Mouse (Mus musculus): ENCODE measurements around the gene Gm906. TPM values are rescaled to one million over a fixed set of nuclear protein-coding genes. Genes with fewer than 3 reads are reported as not detected.
"Not testable (repeated sequence)": the region's sequence is repeated elsewhere in the genome, so short reads cannot be mapped to it uniquely, and the experiment has no call there.

Gene Gm906
- polyA plus RNA-seq (2015; fragmentation: Nextera tagmentation; extraction: Ambion mirVana) = not detected in 2 replicates

- DNase-seq (ENCODE audit: low spot score) = not testable (repeated sequence)
These were observed at the start of gene Gm906 for GRCm38 (mm10) chr13:50250208-50250607. TSS of gene Gm906 (minus strand) at chr13:50250308.

GRCm38 (mm10) chr13:50283308-50283707 lies 33.2 kb upstream of the Gm906 start:
- DNase-seq (ENCODE audit: low spot score) = not testable (repeated sequence)

DNA sequence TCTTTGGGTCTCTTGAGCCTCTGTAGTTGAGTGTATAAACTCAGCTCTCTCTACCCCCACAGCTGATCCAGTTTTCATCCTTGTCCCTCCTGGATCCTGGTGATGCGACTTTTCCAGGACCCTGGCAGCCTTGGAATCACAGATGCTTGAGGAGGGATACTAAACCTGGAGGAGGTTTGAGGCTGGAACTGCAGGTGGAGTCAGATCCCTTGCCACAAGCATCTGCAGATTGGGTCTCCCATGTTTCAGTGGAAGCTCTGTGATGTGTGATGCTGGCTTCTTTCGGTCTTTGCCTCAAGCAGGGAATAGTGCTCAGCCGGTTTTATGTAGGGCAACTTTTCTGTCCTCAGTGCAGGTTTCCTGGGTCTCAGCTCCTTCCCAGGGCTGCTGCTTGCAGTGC lies 13.6 kb downstream of the Gm906 start:
- DNase-seq (ENCODE audit: low spot score) = no peak

DNA sequence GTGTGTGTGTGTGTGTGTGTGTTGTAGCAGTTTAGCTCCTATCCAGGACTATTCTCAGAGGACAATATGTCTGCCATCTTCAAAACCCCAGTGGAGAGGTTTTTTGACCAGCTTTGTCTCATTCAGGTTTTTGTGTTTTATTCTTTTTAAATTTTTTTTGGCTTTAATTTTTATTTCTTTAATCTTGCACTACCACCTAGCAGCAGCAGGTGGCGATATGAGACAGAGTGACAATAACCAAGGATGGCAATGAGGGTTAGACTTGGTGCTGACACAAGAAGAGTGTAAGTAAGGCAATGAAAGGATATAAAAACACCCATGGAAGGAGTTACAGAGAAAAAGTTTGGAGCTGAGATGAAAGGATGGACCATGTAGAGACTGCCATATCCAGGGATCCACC lies 38.3 kb downstream of the Gm906 start:
- peak; percentile 3 for DNase-seq (ENCODE audit: low spot score)

- DNase-seq (ENCODE audit: low spot score) = not testable (repeated sequence)
These were observed 39.9 kb downstream of the Gm906 start for GRCm38 (mm10) chr13:50210191-50210590.

DNA sequence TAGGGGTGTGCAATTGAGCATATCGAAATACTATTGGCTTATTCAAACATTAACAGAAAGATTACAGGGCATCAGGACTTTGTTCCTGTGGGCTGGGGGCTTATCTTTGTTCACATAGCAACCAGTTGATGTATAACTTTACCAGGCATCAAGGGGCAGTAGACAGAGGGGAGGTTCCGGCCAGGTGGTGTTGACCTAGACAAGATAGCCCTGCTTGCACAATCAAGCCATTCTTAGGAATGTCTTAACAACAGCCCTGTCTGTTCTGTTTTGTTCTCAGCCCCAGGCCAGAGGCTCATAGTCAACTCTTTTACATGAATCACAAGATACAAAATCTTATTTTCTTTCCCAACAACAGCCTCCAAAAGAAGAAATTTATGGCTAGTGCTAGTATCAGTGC lies 40.5 kb downstream of the Gm906 start:
- not testable (repeated sequence) for DNase-seq (ENCODE audit: low spot score)

DNA sequence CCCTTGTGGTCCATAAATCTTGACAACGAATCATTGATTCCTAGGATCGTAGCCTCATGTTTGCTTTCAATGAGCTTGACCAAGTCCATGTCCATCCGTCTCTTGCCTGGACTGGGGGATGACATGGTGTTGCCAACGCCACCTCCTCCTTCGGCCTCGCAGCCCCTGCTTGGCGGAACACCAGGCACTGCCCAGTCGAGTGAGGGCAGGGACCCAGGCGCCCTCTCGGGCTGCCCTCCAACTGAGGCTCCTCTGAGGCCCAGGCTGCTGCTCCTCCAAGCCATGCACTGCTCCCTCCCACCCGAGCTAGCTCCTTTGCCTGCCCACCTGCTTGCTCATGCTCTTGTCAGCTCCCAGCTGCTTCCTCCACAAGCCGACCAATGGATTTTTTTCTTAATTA lies 42.1 kb downstream of the Gm906 start:
- no peak for DNase-seq (ENCODE audit: low spot score)

DNA sequence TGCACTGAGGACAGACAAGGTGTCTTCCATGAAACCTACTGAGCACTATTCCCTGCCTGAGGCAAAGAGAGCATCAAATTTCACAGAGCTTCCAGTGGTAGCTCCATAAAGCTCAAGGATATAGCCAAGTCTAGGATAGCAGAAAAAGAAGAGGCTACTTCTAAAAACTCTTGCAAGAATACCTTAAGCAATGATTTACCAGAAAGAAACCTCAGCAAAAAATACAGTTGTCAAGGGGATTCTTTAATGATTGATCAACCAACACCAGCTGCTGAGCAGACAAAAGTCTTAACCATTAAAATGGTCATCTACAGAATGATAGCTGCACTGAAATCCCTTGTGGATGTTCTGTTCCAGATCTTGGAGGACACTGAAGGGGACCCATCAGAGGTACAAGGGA lies 53.3 kb downstream of the Gm906 start:
- DNase-seq (ENCODE audit: low spot score) = not testable (repeated sequence)

Small RNA genes lying within 50 kb of the gene (microRNA-seq; reads per million reads assigned to microRNA genes)
- not detected for gene Gm24017 (ENCODE audit: borderline number of aligned reads)

Other genes starting within 250 kb of the Gm906 start
- 19.2 and 19.5 TPM in 2 replicates for gene Fbxw17, start 167.6 kb upstream of the Gm906 start, polyA plus RNA-seq (2015; fragmentation: Nextera tagmentation; extraction: Ambion mirVana)
- not detected in 2 replicates for gene Gm47429, start 193.6 kb upstream of the Gm906 start, polyA plus RNA-seq (2015; fragmentation: Nextera tagmentation; extraction: Ambion mirVana)
- gene Nutm2, start 217.0 kb upstream of the Gm906 start, polyA plus RNA-seq (2015; fragmentation: Nextera tagmentation; extraction: Ambion mirVana) = not detected in 2 replicates

All from thymus, postnatal 0 days (tissue).